Mouse (Mus musculus): ENCODE measurements around the gene Abo. TPM values are rescaled to one million over a fixed set of nuclear protein-coding genes. Genes with fewer than 3 reads are reported as not detected.

The Abo gene
- polyA plus RNA-seq, 1 experiment from 2014 or later: not detected

DNA sequence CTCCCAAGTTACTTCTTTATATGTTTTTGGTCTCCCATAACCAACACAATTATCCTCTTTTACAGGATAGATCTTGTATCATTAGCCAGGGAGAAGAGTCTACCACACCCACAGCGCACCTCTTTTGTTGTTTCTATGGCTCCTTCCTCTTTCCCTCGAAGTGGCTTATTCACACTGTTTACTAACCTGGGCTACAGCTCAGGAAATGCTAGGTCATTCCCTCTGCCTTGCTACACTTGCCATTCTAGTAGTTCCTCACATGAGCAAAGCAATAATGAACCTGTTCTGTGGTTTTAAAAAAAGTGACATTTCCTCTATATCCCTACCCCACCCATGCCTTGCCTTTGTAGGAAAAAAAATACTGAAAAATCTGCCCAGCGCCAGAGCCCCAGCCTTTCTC is 1.9 kb downstream of the Abo start:
- H3K27ac ChIP-seq (ENCODE audit: poor library complexity, severe bottlenecking): no peak overlapping the region
- no peak overlapping the region for H3K4me2 ChIP-seq
- H3K4me3 ChIP-seq: no peak overlapping the region
- H3K9ac ChIP-seq: no peak overlapping the region
- H3K4me1 ChIP-seq (replicated peaks): no peaks in the 10 kb centered on the region
- H3K27me3 ChIP-seq (replicated peaks): no peaks in the 10 kb centered on the region
- H3K9me3 ChIP-seq (replicated peaks): no peaks in the 10 kb centered on the region
- WGBS: 68% methylated on average over 3 of the region's 3 CpGs
- no peaks in the 10 kb centered on the region for H3K36me3 ChIP-seq
- ATAC-seq (ENCODE audit: insufficient number of reproducible peaks, low FRiP score): no peak

DNA sequence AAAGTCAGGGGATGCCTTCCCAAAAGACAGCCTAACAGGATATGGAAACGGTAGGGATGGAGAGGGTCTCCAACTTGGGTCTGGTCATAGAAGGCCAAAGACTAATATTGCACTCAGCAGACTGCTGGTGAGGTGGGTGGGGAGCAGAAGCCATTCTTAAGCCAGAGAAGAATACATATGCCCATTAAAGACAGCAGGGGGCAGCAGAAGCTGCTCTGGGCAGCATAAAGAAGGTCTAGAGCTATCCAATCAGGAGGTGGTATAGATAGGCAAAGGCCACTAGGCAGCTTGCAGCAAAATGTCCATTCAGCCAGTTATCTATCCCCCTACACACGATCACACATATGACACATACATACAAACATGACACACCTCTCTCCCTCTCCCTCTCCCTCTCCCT is 17.1 kb downstream of the Abo start:
- H3K27ac ChIP-seq (ENCODE audit: poor library complexity, severe bottlenecking): no peak overlapping the region
- H3K4me2 ChIP-seq: no peak overlapping the region
- no peak overlapping the region for H3K9ac ChIP-seq
- 41% methylated on average over 2 of the region's 2 CpGs for WGBS
- H3K9me3 ChIP-seq (replicated peaks): peaks cover 3% of the 10 kb centered on the region; the same call in 1 of the 2 replicates
- no peaks in the 10 kb centered on the region for H3K27me3 ChIP-seq (replicated peaks)
- no peaks in the 10 kb centered on the region for H3K4me1 ChIP-seq (replicated peaks)
- no peak for ATAC-seq (ENCODE audit: insufficient number of reproducible peaks, low FRiP score)
- no peak overlapping the region for H3K4me3 ChIP-seq
- no peaks in the 10 kb centered on the region for H3K36me3 ChIP-seq

- H3K36me3 ChIP-seq: no peaks in the 10 kb centered on the region
- H3K9me3 ChIP-seq (replicated peaks): no peaks in the 10 kb centered on the region
- no peak overlapping the region for H3K4me2 ChIP-seq
- no peak overlapping the region for H3K4me3 ChIP-seq
- H3K9ac ChIP-seq: no peak overlapping the region
- H3K27me3 ChIP-seq (replicated peaks): no peaks in the 10 kb centered on the region
- no peak for ATAC-seq (ENCODE audit: insufficient number of reproducible peaks, low FRiP score)
- H3K27ac ChIP-seq (ENCODE audit: poor library complexity, severe bottlenecking): no peak overlapping the region
- no peaks in the 10 kb centered on the region for H3K4me1 ChIP-seq (replicated peaks)
- 69% methylated on average over 2 of the region's 2 CpGs for WGBS
Measured at GRCm38 (mm10) chr2:26832478-26832877, 32.3 kb downstream of the Abo start.

DNA sequence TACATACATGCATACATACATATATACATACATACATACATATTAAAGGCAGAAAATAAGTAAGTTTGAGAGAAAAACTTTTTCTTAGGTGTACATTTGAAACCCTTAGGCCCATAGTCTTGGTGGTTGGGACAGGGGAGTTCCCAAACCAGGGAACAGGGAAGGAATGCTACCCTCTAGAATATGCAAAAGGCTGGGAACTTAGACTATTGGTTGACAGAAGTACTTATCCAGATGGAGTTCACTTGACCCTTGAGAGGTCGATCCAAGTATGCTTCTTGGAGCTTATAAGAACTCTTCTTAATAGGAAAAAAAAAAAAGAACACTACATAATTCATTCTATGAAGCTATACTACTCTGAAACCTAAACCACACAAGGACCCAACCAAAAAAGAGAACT is 36.7 kb downstream of the Abo start:
- Histone ChIP-seq H3K4me2 (no peak overlapping the region), H3K36me3 (no peaks in the 10 kb centered on the region), H3K9me3 (replicated peaks) (no peaks in the 10 kb centered on the region), H3K4me1 (replicated peaks) (no peaks in the 10 kb centered on the region), H3K9ac (no peak overlapping the region), H3K27ac (ENCODE audit: poor library complexity, severe bottlenecking) (no peak overlapping the region), H3K4me3 (no peak overlapping the region), H3K27me3 (replicated peaks) (no peaks in the 10 kb centered on the region)
- ATAC-seq (ENCODE audit: insufficient number of reproducible peaks, low FRiP score): no peak
- WGBS: 84% methylated on average over 1 of the region's 1 CpGs

DNA sequence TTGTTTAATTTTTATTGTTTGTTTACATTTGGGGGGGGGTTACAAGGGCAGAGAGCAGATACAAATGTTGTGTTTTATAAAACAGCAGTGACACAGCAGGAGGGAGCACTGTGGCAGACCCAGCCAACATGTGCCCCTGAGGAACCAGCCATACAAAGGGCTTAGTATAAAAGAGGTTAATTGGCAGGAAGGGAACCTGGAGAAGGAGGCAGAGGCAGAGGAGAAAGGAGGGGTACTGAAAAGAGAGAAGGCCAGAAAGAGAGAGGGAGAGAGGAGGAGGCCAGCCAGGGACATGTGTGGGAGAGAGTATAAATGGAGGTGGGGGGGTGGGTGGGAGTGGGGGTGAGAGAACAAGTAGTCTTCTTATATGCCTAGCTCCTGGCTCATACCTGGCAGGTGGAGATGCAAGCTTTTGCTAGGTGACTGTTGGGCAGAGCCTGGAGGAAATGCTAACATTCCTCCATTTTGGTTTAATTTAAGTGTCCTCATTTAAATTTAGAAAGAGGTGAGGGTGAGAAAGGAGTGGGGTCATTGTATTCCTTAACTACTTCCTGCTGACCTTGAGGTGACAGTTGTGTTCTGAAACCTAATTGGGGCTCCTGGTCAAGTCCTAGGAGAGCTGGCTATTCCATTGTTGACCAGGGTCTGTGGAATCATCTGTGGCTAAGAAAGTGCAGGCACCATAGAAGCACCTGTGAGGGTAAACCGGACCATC is 37.4 kb downstream of the Abo start:
- Histone ChIP-seq H3K4me3 (no peak overlapping the region), H3K36me3 (no peaks in the 10 kb centered on the region), H3K4me2 (no peak overlapping the region), H3K27me3 (replicated peaks) (no peaks in the 10 kb centered on the region), H3K9ac (no peak overlapping the region), H3K27ac (ENCODE audit: poor library complexity, severe bottlenecking) (no peak overlapping the region), H3K9me3 (replicated peaks) (no peaks in the 10 kb centered on the region), H3K4me1 (replicated peaks) (no peaks in the 10 kb centered on the region)
- 79% methylated on average over 1 of the region's 1 CpGs for WGBS
- no peak for ATAC-seq (ENCODE audit: insufficient number of reproducible peaks, low FRiP score)

Other genes with a start within 250 kb of the Abo start
- gene Fam69b, start 236.5 kb downstream of the Abo start, polyA plus RNA-seq (2016; fragmentation: Nextera tagmentation; extraction: Ambion mirVana): 16.4 and 17.3 TPM in 2 replicates
- gene Lcn4, start 193.7 kb downstream of the Abo start, polyA plus RNA-seq (2016; fragmentation: Nextera tagmentation; extraction: Ambion mirVana): not detected in 2 replicates
- gene Surf6, start 37.9 kb upstream of the Abo start, polyA plus RNA-seq (2016; fragmentation: Nextera tagmentation; extraction: Ambion mirVana): 16.0 and 18.6 TPM in 2 replicates
- 38.4 and 38.9 TPM in 2 replicates for gene Med22, start 45.7 kb upstream of the Abo start, polyA plus RNA-seq (2016; fragmentation: Nextera tagmentation; extraction: Ambion mirVana)
- 333 and 341 TPM in 2 replicates for gene Rpl7a, start 45.8 kb upstream of the Abo start, polyA plus RNA-seq (2016; fragmentation: Nextera tagmentation; extraction: Ambion mirVana)
- 30.5 and 31.4 TPM in 2 replicates for gene Surf2, start 51.4 kb upstream of the Abo start, polyA plus RNA-seq (2016; fragmentation: Nextera tagmentation; extraction: Ambion mirVana)
- gene Surf1, start 51.6 kb upstream of the Abo start, polyA plus RNA-seq (2016; fragmentation: Nextera tagmentation; extraction: Ambion mirVana): 39.2 and 40.5 TPM in 2 replicates
- 202 and 205 TPM in 2 replicates for gene Surf4, start 68.9 kb upstream of the Abo start, polyA plus RNA-seq (2016; fragmentation: Nextera tagmentation; extraction: Ambion mirVana)
- 0.19 and 0.20 TPM in 2 replicates for gene Stkld1, start 69.1 kb upstream of the Abo start, polyA plus RNA-seq (2016; fragmentation: Nextera tagmentation; extraction: Ambion mirVana)
- gene Rexo4, start 99.4 kb upstream of the Abo start, polyA plus RNA-seq (2016; fragmentation: Nextera tagmentation; extraction: Ambion mirVana): 27.7 and 29.6 TPM in 2 replicates
- not detected in 2 replicates for gene Adamts13, start 108.4 kb upstream of the Abo start, polyA plus RNA-seq (2016; fragmentation: Nextera tagmentation; extraction: Ambion mirVana)
- 40.0 and 41.6 TPM in 2 replicates for gene Cacfd1, start 144.9 kb upstream of the Abo start, polyA plus RNA-seq (2016; fragmentation: Nextera tagmentation; extraction: Ambion mirVana)
- 0.10 and 0.47 TPM in 2 replicates for gene Slc2a6, start 163.0 kb upstream of the Abo start, polyA plus RNA-seq (2016; fragmentation: Nextera tagmentation; extraction: Ambion mirVana)
- gene Mymk, start 207.2 kb upstream of the Abo start, polyA plus RNA-seq (2016; fragmentation: Nextera tagmentation; extraction: Ambion mirVana): 0.17 and 0.18 TPM in 2 replicates
- 10.9 and 12.2 TPM in 2 replicates for gene Adamtsl2, start 214.4 kb upstream of the Abo start, polyA plus RNA-seq (2016; fragmentation: Nextera tagmentation; extraction: Ambion mirVana)

All from heart, embryonic 12.5 days (tissue).